Mouse (Mus musculus): Measurements from ENCODE around the gene Ovol3.
A peak's percentile ranks its signal among the peaks of the same experiment; 100 is the strongest.

Gene Ovol3

GRCm38 (mm10) chr7:30193581-30194100, 41.9 kb downstream of the Ovol3 start:
- peak; percentile 86 for DNase-seq

GRCm38 (mm10) chr7:30193013-30193412, 42.5 kb downstream of the Ovol3 start:
- DNase-seq = peak; percentile 40

- DNase-seq = no peak
Measured at GRCm38 (mm10) chr7:30192088-30192487, 43.4 kb downstream of the Ovol3 start.

- DNase-seq = no peak
Measured at GRCm38 (mm10) chr7:30189116-30189491, 46.4 kb downstream of the Ovol3 start.

- no peak for DNase-seq
Measured at GRCm38 (mm10) chr7:30188344-30189115, 47.0 kb downstream of the Ovol3 start.

- DNase-seq = no peak
Measured at GRCm38 (mm10) chr7:30184641-30185348, 50.7 kb downstream of the Ovol3 start.

GRCm38 (mm10) chr7:30183879-30184289, 51.6 kb downstream of the Ovol3 start, which contains the start of gene Cox7a1:
TSS of gene Cox7a1 (plus strand) at chr7:30184144.
- DNase-seq = peak; percentile 88
